Mouse (Mus musculus) erythroid progenitor cell, adult 5-6 weeks (primary cell): ENCODE data around the gene Adamts17. TPM values are rescaled to one million over a fixed set of nuclear protein-coding genes. Genes with fewer than 3 reads are reported as not detected.

Source experiments
- ATAC-seq: replicated peaks from 2 replicates; pipeline ENCODE4 v1.8.0; 2016; ENCODE audit warnings: moderate number of reproducible peaks, mild to moderate bottlenecking, moderate TSS enrichment, inconsistent platforms; ENCODE audit not compliant: poor library complexity, low FRiP score, severe bottlenecking
- total RNA-seq, 2 experiments: library from RNA; stranded (forward) in 1 of 2; stranded (reverse) in 1 of 2; fragments of 150-400 nt in 1 of 2; fragments of 186-747, 209-891 nt in 1 of 2; gene quantifications; 2 replicates each; pipeline versions ENCODE4 v1.2.3 to v1.2.4; 2015 to 2017; ENCODE audit warnings: low replicate concordance in 2 of 2

Adamts17 gene
- total RNA-seq, 2 experiments from 2014 or later: not detected

DNA sequence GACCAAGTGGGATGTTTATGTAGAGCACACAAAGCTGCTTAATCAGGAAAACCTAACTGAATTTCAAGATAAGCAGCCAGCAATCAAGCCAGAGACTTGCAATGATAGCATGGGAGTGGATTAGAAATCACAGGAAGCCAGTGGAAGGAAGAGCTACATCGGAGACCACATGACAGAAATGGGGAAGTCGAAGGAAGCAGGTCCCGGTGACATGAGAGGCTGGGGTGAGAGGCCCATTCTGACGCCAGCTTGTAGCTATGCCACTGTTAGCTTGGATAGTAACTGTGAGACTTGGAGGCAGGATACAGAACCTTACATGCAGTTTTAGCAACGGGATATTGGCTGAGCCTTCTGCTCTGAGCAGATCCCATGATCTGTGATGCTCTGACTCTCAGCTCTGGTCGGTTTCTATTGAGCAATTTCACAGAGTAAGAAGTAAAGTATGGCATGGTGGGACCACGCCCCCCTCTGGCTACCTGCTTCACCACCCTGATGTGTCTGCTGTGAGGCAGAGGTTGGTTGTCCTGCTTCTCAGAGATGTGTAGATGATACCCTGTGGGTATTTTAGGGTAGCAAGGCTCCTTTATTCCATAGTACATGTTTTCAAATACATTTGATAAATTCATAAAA, 211.7 kb downstream of the Adamts17 start:
- ATAC-seq: no peak

DNA sequence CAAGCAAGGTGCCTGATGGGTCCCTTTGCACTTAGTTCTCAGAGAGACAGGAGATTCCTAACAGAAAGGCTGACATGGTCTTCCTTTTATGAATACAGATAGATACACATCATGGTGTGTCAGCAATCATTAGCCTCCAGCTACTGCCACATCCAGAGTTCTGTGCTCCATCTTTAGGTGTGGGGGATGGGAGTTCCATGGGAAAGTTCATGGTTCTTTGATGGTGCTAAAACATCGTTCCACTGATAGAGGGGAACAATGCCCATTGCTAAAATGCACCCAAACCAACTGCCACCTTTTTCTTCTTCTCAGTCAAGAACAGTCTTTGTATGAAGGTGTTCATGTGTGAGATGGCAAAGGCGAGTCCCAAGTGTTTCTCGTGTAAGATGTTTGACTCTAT, 215.3 kb downstream of the Adamts17 start:
- ATAC-seq: no peak

DNA sequence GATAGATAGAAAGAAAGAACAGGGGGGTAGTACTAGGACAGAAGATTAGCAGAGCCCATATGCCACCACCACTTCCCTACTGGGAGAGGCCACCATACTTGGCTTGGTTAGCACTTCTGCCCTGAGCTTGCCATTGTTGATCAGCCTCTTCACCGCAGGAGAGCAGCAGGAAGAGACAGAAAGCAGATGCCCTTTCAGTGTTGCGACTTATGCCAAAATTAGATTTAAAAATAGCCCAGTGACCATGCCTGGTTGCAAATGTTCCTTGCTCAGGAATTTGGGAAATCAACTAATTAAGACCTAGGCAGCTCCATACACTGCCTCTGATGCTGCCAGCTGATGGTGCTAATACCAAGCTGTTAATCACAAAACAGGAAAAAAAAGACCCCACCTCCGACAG, 216.0 kb downstream of the Adamts17 start:
- ATAC-seq: no peak

DNA sequence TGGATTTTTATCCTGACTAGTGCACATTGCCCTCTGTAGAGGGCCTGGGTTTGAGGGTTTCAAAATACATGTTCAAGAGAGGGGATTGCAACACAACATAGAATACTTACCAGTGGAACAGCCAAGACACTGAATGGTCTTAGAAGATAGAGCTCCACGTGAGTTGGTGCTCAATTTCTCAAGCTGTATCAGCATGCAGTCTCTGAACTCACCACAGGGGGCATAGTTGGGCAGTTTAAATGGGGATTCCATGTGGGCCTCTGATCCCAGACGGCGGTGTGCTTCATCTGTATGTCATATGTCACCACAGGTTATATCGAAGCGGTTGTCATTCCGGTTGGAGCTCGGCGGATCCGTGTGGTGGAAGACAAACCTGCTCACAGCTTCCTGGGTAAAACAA, 222.2 kb downstream of the Adamts17 start:
- ATAC-seq: no peak

DNA sequence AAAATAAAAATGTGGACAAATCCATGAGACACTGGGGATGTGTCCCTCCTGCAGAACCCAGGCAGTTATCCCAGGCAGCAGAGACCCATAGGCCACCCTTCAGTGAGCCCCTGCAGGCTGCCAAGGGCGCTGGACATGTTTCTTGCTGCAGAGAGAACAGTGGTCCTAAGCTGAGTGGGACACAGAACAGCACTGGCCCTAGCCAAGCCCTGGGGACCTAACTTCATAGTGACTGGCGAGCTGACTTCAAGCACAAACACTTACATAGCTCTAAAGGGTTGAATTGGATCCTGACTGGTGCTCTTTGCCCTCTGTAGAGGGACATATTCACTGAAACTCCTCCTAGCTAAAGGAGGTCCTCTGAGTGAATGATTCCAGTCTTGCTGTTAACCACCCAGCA, 223.0 kb downstream of the Adamts17 start:
- ATAC-seq: no peak

DNA sequence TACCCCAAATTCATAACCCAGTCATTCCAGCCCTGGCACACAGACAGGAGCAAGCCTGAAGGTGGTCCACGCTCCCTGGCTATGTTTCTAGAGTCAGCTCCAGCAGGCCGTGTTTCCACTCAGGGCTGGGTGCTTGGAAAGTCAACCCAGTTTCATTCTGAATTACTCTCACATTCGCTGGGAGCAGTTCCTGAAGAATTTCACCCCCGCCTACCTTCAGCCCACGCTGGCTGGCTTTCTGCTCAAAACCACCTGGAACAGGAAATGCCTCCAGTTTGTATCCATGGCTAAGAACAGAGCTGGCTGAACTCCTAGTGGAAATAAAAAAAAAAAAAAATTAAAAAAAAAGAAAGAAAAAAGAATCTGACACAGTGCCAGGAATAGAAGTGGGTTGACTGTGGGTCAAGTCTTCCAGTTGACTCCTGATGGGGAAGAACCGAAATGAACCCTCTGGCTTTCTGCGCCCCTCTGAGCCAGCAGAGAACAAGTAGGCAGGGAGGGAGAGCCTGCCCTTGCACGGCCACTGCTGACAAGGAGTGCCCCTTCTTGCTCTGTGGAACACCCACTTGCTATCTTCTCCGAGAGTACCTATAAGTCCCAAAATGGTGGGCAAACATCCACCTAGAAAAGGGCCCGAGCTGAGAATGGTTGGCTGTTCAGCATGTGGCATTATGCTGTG, 225.2 kb downstream of the Adamts17 start:
- ATAC-seq: no peak

DNA sequence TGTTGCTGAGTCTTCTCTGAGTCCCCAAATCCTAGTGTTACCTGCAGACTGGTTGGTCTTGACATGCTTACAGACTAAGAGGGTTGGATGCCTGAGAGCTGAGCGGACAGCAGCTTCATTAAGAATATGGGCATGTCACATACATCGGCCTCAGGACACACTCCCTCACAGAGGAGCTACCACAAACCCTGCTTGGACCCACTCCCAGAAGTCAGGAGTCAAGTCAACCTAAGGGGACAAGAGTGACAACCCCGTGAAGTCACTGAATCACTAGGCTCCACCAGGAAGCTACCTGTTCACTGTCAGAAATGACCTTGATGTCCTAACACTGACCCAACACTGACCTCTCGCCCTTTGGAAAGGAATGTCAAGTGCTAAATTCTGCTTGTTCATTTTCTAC, 226.1 kb downstream of the Adamts17 start:
- ATAC-seq: no peak

DNA sequence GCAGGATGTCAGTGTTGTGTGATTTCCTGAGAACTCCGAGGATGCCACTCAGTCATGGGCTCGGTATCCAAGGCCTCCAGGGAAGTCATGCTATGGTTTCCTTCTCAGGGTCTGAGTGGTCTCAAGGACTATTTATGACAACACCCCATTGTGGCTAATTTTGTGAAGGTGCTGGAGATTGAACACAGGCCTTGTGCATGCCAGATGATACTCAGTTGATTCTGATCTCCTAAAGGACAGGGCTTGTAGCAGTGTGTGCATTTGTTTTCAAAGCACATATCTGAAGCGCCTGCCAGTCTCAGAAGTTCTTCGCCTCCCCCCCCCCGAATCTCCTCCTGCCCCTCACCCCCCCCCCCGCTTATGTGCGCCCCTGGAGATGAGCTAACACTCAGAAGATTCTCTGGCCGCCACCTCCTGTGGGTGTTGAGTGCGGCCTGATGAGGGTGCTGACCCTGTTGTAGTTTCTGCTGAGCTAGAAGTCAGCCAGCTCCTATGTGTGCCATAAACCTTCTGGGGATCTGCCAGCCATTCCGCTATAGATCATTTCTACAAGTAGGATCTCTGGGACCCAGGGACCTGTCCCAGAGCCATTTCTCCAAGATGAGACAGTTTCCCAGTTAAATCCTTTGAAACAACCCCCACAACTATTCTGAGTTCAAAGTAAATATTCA, 232.6 kb downstream of the Adamts17 start:
- no peak for ATAC-seq

DNA sequence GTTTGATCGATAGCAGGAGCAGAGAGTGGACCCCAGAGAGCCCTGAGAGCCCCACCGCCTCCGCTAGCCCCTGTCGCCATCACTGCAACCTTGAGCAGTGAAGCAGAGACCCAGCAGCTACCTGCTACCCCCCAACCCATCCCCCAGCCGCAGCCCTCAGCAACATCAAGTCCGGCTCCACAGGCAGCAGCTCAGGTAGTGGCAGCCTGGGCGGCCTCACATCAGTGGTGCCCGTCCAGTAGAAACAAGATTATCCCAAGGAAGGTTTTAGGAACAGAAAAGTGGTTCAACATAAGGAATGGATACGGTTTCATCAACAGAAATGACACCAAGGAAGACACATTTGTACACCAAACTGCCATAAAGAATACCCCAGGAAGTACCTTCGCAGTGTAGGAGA, 243.2 kb downstream of the Adamts17 start:
- ATAC-seq: no peak

DNA sequence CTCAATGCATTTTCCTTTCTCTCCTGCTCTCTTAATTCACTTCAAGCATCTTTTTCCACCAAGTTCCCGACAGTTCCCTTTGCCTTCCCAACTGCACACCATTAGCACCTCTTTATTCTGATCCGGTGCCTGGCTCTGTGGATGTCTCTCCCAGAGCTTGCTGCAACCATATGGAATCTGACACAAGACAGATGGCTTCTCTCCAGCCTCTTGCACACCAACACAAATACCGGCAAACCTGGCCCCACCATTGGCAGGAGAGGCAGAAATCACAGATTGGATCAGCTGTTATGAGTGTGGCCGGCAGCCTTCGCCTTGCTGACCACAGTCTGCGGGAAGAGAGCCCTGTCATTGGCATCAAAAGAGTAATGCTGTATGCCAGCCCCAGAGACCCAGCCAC, 248.2 kb downstream of the Adamts17 start:
- ATAC-seq: no peak

DNA sequence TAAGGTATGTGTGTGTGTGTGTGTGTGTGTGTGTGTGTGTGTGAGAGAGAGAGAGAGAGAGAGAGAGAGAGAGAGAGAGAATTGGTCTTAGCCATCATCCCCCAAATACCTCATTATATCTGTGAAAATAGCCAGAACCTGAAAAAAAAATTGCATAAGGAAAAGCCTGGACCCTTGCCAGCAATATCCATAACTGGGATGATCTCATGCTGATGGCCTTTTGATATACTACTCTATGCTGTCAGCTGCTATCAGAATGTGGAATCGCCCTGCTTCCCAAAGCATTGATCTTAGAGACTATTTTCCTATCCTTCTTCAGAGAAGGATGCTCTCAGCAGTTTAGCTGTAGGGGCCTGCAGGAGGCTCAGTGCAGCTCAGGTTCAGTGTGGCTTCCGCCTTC, 257.6 kb downstream of the Adamts17 start:
- ATAC-seq: no peak

DNA sequence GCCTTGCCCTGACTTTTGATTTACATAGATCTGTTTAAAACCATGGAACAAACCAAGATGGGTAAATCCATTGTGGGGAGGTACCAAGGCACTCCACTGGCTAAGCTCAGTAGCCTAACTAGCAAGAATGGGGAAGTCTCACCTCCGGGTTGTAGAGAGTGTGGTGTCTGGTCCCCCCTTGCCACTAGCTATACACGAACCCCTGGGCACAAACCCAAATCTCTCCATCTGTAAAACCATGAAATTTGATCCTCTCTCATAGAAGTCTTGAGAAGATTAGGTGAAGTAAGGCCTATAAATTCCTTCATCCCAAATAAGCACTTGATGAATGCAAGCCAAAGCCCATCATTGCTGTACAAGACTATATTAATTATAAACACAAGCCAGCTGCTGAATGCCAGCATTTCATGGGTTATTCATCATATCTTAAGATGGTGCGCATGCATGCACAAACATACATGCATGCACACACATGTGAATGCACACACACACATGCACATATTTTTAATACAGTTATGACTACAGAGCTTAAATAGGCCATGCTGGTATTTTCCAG, 262.0 kb downstream of the Adamts17 start:
- no peak for ATAC-seq

DNA sequence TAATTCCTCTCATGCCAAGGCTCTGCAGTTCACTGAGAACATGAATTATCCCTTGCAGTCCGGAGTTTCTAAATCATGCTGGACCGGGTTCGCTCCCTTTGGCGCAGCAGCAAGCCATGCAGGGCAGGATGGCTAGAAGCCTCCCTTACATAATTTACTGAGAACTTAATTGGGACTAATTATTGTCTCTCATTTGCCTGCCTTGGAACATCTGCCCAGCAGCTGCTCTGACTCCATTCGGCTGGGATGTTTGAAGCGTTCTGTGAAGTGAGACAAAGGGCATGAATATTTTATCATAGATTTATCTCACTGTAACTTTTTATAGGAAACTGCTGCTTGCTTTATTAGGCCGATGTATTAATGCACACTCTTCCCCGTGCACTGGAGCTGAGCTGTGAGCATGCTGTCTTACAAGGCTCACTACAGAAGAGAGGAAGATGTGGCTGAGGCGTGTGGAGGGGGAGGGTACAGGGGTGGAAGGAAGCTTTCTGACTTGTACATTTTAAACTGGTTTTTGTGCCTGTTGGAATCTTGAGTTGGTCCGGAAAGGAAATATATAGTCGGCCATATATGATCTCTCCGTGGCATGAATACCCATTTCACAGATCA, 271.1 kb downstream of the Adamts17 start:
- no peak for ATAC-seq

DNA sequence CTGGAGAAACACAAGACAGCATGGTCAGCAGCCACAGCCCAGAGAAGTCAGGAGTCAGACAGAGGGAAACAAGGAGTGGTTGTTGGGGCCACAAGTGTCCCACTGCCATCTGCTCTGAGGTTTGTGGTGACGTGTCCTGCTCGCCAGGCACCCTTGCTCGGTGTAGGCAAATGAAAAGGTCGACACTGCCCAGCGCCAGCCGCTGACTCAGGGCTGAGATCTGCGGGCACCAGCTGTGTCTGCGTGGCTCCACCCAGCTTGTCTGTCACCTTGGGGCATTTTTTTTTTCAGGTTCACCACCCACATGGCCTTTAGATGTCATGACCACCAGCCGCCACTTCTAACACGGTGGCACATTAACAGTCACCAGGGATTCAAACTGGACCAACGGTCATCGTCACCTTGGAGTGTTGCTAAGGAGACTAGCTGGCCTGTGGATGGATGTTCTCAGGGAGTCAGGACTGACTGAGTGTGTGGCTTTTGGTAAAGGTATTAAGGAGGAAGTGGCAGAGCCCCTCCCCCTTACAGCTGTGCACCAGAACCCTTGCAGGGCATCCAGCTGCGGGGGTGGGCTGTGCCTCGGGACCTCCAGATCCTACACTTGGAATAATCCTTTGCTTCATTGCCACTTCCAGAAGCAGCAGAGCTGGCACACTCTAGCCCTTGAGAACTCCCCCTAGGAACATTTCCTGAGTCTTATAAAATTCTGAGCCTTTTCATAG, 273.1 kb downstream of the Adamts17 start:
- no peak; the same call in 1 of the 2 replicates for ATAC-seq

DNA sequence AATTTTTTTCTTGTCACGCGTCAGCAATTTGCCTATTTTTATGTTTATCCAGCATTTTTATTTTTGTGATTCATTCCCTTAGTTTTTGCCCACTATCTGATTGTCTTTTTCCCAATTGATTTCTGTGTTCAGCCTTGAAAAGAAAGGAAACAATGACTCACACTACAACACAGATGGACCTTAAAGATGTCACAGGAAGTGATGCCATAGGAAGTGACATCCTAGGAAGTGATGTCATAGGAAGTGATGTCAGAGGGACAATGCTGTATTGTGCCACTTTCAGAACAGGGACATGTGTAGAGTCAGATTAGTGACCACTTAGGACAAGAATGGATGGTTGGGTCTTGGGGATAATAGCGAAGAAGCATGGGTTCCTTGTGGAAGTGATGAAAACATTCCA, 274.5 kb downstream of the Adamts17 start:
- ATAC-seq: no peak

DNA sequence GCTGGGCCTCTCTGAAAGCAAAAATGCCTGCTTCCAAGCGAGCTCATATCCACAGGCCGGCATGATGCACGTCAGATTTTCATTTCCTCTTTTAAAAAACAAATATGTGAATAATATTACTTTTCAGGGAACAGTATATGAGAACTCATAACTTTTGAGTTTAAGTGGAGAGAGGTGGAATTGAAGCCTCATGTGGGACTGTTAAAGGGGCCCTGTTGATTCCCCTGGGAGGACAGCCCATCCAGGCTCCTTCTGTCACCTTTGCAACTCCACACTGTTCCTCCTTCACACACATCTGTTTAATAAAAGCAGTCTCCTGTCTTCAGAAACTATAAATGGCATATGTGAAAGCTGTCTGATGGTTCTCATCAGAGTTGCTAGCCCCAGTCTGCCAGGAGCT, 275.5 kb downstream of the Adamts17 start:
- ATAC-seq: no peak

DNA sequence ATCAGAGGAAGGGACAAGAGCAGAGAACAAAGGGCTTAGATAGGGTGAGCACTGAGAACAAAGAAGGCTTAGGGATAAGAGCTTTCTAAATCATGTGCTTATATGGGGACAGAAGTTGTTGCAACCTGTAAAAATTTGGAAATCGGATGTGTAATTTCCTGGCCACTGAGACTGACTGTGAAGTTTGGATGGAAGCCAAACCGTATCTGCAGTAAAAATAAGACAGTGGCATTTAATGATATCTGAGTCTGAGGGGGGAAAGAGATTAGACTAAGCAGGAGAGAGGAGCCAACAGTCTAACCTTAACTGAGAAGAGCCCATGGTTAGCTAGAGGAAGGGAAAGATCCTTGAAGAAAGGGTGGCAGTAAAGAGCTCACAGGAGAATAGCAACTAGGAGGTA, 295.6 kb downstream of the Adamts17 start:
- ATAC-seq: no peak

DNA sequence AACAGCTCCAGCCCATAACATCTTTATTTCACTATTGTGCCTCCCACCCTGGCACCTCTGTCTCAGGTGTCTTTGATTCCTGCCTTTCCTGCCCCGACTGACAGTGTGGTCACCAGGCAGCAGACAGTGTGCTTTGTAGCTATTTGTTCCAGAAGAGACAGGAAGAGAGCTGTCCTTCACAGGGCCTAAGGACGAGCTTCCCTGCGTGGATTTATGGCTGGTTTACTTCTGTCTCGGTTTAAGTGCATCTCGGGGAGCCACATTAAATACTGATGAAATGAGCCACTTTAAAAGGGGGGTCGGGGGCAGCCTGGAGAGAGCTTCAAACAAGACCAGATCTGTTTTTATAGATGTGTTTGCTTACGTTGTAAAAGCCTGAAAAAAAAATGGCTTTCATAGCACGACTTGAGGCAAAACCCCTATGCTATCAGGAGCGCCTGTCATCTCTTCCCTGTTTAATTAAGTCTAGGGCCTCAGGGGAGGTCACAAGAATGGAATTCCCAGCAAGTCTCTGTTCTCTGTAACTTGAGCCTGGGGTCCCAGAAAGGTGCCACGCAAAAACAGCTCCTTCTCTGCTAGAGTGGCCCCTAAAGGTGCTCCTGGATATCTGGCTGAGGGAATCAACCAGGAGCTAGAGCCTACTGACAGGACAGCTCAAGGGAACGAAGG, 302.9 kb downstream of the Adamts17 start:
- no peak for ATAC-seq

DNA sequence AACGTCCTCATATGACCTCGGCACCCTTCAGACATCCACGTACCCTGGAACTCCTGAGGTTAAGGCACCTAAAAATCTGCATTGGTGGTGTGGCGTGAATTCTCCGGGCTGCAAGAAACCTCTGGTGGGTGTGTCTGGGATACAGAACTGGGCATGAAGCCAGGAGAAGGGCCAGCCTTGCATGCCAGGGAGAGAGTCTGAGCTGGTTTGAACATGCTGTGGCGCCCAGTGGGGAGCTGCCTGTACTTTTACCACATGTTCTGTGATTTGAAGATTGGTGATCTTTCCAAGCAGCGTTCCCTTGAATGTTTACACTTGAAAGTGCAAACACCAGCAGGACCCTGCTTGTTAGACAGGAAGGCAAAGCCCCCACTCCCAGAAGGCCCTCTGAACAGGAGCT, 306.2 kb downstream of the Adamts17 start:
- no peak for ATAC-seq

DNA sequence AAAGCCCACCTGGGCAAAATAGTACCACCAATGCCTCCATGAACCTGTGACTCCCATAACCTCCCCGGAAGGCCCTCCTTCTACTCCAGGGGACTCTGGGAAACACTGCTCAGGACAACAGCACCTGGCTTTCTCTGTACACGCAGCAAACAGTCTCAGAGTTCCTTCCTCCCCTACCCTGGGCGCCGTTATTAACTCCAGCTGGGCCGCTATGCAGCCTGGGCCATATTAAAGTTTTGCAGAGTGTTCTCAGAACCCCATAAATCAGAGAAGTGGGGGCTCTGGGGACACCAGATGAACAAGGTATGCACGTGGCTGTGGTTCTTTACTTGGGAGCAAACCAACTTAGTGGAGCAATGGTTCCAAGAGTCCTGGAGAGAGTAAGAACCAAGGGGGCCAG, 306.6 kb downstream of the Adamts17 start:
- ATAC-seq: no peak
